Mouse (Mus musculus) hindbrain, embryonic 13.5 days (tissue): ENCODE measurements around the gene A830031A19Rik. TPM values are rescaled to one million over a fixed set of nuclear protein-coding genes. Genes with fewer than 3 reads are reported as not detected.

Experiments
- ATAC-seq: fragments of 200-750 bp; cut with Nextera tagmentation; 2 replicates; pipeline ENCODE4 v1.8.0; 2017; ENCODE audit warnings: moderate TSS enrichment; ENCODE audit not compliant: low FRiP score
- H3K27ac ChIP-seq: fragments of 300-500 bp; sonication (generic); 2 replicates; pipeline ENCODE4 v1.5.1; 2015; ENCODE audit warnings: inconsistent platforms, mild to moderate bottlenecking, moderate library complexity
- H3K27me3 ChIP-seq: fragments of 300-500 bp; sonication (generic); 2 replicates; pipeline ENCODE4 v1.6.1; 2015; ENCODE audit warnings: mild to moderate bottlenecking, inconsistent platforms
- H3K36me3 ChIP-seq: fragments of 300-500 bp; sonication (generic); 2 replicates; pipeline ENCODE4 v1.6.1; 2015; ENCODE audit warnings: mild to moderate bottlenecking, inconsistent platforms
- H3K4me1 ChIP-seq: fragments of 300-500 bp; sonication (generic); replicated peaks from 2 replicates; pipeline ENCODE4 v1.6.1; 2015; ENCODE audit warnings: inconsistent platforms
- H3K4me2 ChIP-seq: fragments of 300-500 bp; sonication (generic); 2 replicates; pipeline ENCODE4 v1.6.1; 2015; ENCODE audit warnings: inconsistent platforms, mild to moderate bottlenecking, moderate library complexity
- H3K4me3 ChIP-seq: fragments of 300-500 bp; sonication (generic); 2 replicates; pipeline ENCODE4 v1.5.1; 2015; ENCODE audit warnings: mild to moderate bottlenecking, inconsistent platforms
- H3K9ac ChIP-seq: fragments of 300-500 bp; sonication (generic); 2 replicates; pipeline ENCODE4 v1.6.1; 2015; ENCODE audit warnings: mild to moderate bottlenecking, inconsistent platforms
- H3K9me3 ChIP-seq: fragments of 300-500 bp; sonication (generic); 2 replicates; pipeline ENCODE4 v1.6.1; 2016; ENCODE audit warnings: inconsistent platforms
- WGBS: fragments of 180-500 bp; shearing (Covaris S2); methylation state at CpG from one replicate; pipeline ENCODE4 v1.1.7; 2015; 5-methylcytosine and 5-hydroxymethylcytosine counted together
- polyA plus RNA-seq: library from polyadenylated mRNA; unstranded; fragments of >200 nt; fragmentation: Nextera tagmentation; extraction: Ambion mirVana; gene quantifications from 2 replicates; pipeline ENCODE4 v1.2.1, GENCODE M21; 2015

The A830031A19Rik gene
- polyA plus RNA-seq, 1 experiment from 2014 or later: 0.23 TPM

GRCm38 (mm10) chr11:24103128-24103742 is 28.4 kb upstream of the A830031A19Rik start:
- 78% methylated on average over 6 of the region's 6 CpGs for WGBS
- peak overlapping the region; percentile 3; the same call in 1 of the 2 replicates for H3K4me2 ChIP-seq

DNA sequence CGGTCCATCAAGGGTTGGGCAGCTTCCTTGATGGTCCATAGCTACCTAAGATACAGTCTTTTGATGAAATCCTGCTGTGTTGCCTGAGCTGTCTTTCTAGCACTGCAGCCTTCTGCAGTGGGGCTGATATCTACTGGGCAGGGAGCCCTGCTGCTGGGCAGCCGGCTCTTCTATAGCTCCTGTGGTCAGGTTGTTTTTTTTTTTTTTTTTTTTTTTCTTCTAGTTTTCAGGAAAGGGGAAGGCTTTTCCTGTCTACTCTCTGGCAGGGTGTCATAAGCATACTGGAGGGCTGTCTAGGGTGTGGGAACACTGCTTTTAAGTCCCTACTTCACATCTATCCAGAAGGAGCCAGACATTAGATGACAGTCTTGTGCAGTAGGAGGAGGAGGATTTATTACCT is 27.5 kb upstream of the A830031A19Rik start:
- WGBS: 71% methylated on average over 2 of the region's 2 CpGs
- no peak for ATAC-seq

More at GRCm38 (mm10) chr11:24103128-24103742, 28.4 kb upstream of the A830031A19Rik start:
- H3K27ac ChIP-seq: no peak overlapping the region
- H3K36me3 ChIP-seq: peaks cover 3% of the 10 kb centered on the region; the same call in 1 of the 2 replicates
- H3K27me3 ChIP-seq: no peaks in the 10 kb centered on the region
- H3K4me1 ChIP-seq: peaks cover 72% of the 10 kb centered on the region
- ATAC-seq: no peak
- H3K4me3 ChIP-seq: no peak overlapping the region
- H3K9me3 ChIP-seq: no peaks in the 10 kb centered on the region
- no peak overlapping the region for H3K9ac ChIP-seq

DNA sequence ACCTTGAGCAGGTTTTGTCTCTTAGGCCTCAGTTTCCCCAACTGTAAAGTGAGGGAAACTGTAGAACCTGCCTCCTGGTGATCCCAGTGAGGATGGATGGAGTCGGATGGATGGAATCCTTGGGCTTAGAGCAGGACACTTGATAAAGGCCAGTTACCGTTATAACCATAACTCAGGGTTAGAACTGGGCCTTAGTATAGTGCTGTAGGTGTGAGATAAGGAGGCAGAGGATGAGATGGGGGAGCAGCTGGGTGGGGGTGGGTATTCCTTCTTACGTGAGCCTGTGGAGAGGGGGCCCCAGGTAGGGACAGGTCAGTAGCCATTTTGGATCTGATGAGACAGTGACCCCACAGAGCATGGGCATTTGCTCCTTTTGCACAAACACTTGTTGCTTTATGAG is 26.8 kb upstream of the A830031A19Rik start:
- no peak for ATAC-seq
- Histone ChIP-seq H3K9me3 (no peaks in the 10 kb centered on the region), H3K4me2 (no peak overlapping the region), H3K36me3 (peaks cover 3% of the 10 kb centered on the region; the same call in 1 of the 2 replicates), H3K27me3 (no peaks in the 10 kb centered on the region), H3K4me1 (peaks cover 78% of the 10 kb centered on the region), H3K9ac (peak overlapping the region; percentile 1; the same call in 1 of the 2 replicates), H3K27ac (no peak overlapping the region), H3K4me3 (no peak overlapping the region)
- 89% methylated on average over 3 of the region's 3 CpGs for WGBS

More for the DNA sequence above, 27.5 kb upstream of the A830031A19Rik start:
- no peak overlapping the region for H3K4me3 ChIP-seq
- peaks cover 3% of the 10 kb centered on the region; the same call in 1 of the 2 replicates for H3K36me3 ChIP-seq
- H3K4me2 ChIP-seq: no peak overlapping the region
- no peaks in the 10 kb centered on the region for H3K9me3 ChIP-seq
- H3K27me3 ChIP-seq: no peaks in the 10 kb centered on the region
- no peak overlapping the region for H3K27ac ChIP-seq
- peaks cover 72% of the 10 kb centered on the region for H3K4me1 ChIP-seq
- no peak overlapping the region for H3K9ac ChIP-seq

DNA sequence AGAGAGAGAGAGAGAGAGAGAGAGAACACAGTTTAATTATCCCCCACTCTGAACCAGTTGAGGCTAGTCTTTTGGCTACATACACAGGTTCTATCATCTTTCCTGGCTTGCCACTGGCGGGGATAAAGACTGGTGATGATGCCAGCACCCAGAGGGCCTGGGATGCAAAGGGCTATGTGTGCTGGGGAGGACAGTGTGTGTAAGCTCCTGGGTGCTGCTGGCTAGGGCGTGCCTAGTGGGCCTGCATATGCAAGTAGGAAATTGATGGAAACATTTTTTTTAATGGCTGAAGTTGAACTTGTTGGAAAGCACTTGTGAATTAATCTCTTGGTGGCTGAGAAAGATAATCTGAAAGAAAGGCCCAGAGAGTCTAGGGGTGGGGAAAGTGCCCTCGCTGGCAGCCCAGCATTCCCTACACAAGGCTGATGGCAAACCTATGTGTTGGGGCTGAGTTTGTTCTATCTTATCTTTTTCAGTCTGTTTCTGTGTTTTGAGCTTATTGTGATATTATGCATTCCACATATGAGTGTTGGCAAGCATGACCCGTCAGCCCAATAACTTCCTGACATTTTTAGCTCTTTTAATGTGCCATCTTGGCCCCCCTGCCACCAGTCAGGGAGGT is 25.7 kb upstream of the A830031A19Rik start:
- H3K36me3 ChIP-seq: peaks cover 3% of the 10 kb centered on the region; the same call in 1 of the 2 replicates
- peaks cover 86% of the 10 kb centered on the region for H3K4me1 ChIP-seq
- H3K27ac ChIP-seq: peak overlapping the region; percentile 53
- ATAC-seq: 0 out of 2 replicates have a peak, but pooled peaks have one; percentile 25
- no peak overlapping the region for H3K4me3 ChIP-seq
- peak overlapping the region; percentile 49; the same call in 1 of the 2 replicates for H3K9ac ChIP-seq
- peak overlapping the region; percentile 43 for H3K4me2 ChIP-seq
- H3K27me3 ChIP-seq: no peaks in the 10 kb centered on the region
- 59% methylated on average over 4 of the region's 4 CpGs for WGBS
- H3K9me3 ChIP-seq: no peaks in the 10 kb centered on the region

GRCm38 (mm10) chr11:24099886-24100293 is 25.0 kb upstream of the A830031A19Rik start:
- H3K36me3 ChIP-seq: peaks cover 3% of the 10 kb centered on the region; the same call in 1 of the 2 replicates
- peaks cover 92% of the 10 kb centered on the region for H3K4me1 ChIP-seq
- no peaks in the 10 kb centered on the region for H3K27me3 ChIP-seq
- H3K4me3 ChIP-seq: peak overlapping the region; percentile 10; the same call in 1 of the 2 replicates
- no peaks in the 10 kb centered on the region for H3K9me3 ChIP-seq
- 9% methylated on average over 5 of the region's 7 CpGs for WGBS
- H3K27ac ChIP-seq: peak overlapping the region; percentile 77
- ATAC-seq: peak; percentile 57
- H3K9ac ChIP-seq: peak overlapping the region; percentile 59; the same call in 1 of the 2 replicates
- H3K4me2 ChIP-seq: peak overlapping the region; percentile 43

DNA sequence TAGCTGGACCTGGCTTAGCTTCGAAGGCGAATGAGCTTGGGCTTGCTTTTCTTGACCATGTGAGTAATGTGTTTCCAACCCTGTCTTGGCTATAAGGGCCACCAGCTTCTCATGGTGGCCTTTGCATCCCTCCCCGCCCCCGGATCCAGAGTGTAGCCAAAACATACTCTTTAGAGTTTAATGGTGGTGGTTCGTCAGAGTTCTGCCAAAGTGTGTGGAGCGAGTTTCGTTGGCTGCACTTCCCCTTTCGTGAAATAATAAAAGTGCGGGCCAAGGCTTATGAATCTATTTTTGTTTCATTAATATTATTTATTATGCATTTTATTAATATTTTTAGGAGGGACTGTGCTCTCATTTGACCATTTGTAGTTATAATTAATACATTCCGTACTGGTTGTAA is 24.4 kb upstream of the A830031A19Rik start:
- H3K4me1 ChIP-seq: peaks cover 93% of the 10 kb centered on the region
- H3K9ac ChIP-seq: 0 out of 2 replicates have a peak overlapping the region, but pooled peaks have one; percentile 31
- H3K4me3 ChIP-seq: no peak overlapping the region
- no peaks in the 10 kb centered on the region for H3K9me3 ChIP-seq
- H3K4me2 ChIP-seq: peak overlapping the region; percentile 37
- WGBS: 79% methylated on average over 10 of the region's 10 CpGs
- peak overlapping the region; percentile 48; the same call in 1 of the 2 replicates for H3K27ac ChIP-seq
- no peaks in the 10 kb centered on the region for H3K27me3 ChIP-seq
- peaks cover 3% of the 10 kb centered on the region; the same call in 1 of the 2 replicates for H3K36me3 ChIP-seq
- no peak for ATAC-seq

GRCm38 (mm10) chr11:24098662-24099061 is 23.8 kb upstream of the A830031A19Rik start:
- H3K27ac ChIP-seq: peak overlapping the region; percentile 48; the same call in 1 of the 2 replicates
- 31% methylated on average over 3 of the region's 3 CpGs for WGBS
- ATAC-seq: no peak
- peaks cover 94% of the 10 kb centered on the region for H3K4me1 ChIP-seq
- H3K27me3 ChIP-seq: no peaks in the 10 kb centered on the region
- no peak overlapping the region for H3K4me3 ChIP-seq
- peak overlapping the region; percentile 37 for H3K4me2 ChIP-seq
- 0 out of 2 replicates have a peak overlapping the region, but pooled peaks have one; percentile 31 for H3K9ac ChIP-seq
- no peaks in the 10 kb centered on the region for H3K9me3 ChIP-seq
- H3K36me3 ChIP-seq: peaks cover 3% of the 10 kb centered on the region; the same call in 1 of the 2 replicates

DNA sequence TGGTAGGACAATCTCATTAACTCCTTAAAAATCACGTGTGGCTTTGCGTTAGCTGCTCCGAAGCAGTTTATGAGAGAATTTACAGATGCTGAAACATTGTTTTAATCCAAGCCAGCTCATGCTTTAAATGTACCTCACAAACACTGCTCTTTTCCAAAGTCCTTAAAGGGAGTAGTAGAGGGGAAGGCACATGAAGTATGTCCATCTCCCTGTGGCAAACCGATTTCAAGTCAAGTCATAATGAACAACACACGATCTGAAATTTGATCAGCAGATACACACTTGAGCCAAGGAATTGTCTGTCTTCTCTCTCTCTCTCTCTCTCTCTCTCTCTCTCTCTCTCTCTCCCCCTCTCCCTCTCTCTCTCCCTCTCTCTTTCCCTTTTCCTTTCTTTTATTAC is 23.2 kb upstream of the A830031A19Rik start:
- no peak for ATAC-seq

GRCm38 (mm10) chr11:24097026-24097425 is 22.2 kb upstream of the A830031A19Rik start:
- H3K4me2 ChIP-seq: peak overlapping the region; percentile 50
- H3K4me1 ChIP-seq: peaks cover 89% of the 10 kb centered on the region
- H3K36me3 ChIP-seq: peaks cover under 1% of the 10 kb centered on the region; the same call in 1 of the 2 replicates
- peak overlapping the region; percentile 24; the same call in 1 of the 2 replicates for H3K9ac ChIP-seq
- peak overlapping the region; percentile 83 for H3K27ac ChIP-seq
- no peak for ATAC-seq
- peak overlapping the region; percentile 15 for H3K4me3 ChIP-seq
- WGBS: 15% methylated on average over 6 of the region's 6 CpGs
- no peaks in the 10 kb centered on the region for H3K27me3 ChIP-seq
- no peaks in the 10 kb centered on the region for H3K9me3 ChIP-seq

More for the DNA sequence above, 23.2 kb upstream of the A830031A19Rik start:
- Histone ChIP-seq H3K27ac (no peak overlapping the region), H3K36me3 (peaks cover 3% of the 10 kb centered on the region; the same call in 1 of the 2 replicates), H3K4me3 (no peak overlapping the region), H3K9me3 (no peaks in the 10 kb centered on the region), H3K4me2 (no peak overlapping the region), H3K4me1 (peaks cover 93% of the 10 kb centered on the region), H3K27me3 (no peaks in the 10 kb centered on the region), H3K9ac (no peak overlapping the region)
- WGBS: 67% methylated on average over 5 of the region's 5 CpGs

- Histone ChIP-seq H3K9me3 (no peaks in the 10 kb centered on the region), H3K4me2 (peak overlapping the region; percentile 50), H3K27me3 (no peaks in the 10 kb centered on the region), H3K9ac (peak overlapping the region; percentile 24; the same call in 1 of the 2 replicates), H3K27ac (peak overlapping the region; percentile 83), H3K4me1 (peaks cover 88% of the 10 kb centered on the region), H3K36me3 (no peaks in the 10 kb centered on the region), H3K4me3 (peak overlapping the region; percentile 15; the same call in 1 of the 2 replicates)
- 42% methylated on average over 6 of the region's 6 CpGs for WGBS
- ATAC-seq: no peak
Measured at GRCm38 (mm10) chr11:24096483-24096882, 21.6 kb upstream of the A830031A19Rik start.

- Histone ChIP-seq H3K27ac (peak overlapping the region; percentile 84), H3K4me1 (peaks cover 86% of the 10 kb centered on the region), H3K36me3 (no peaks in the 10 kb centered on the region), H3K27me3 (no peaks in the 10 kb centered on the region), H3K9ac (no peak overlapping the region), H3K9me3 (no peaks in the 10 kb centered on the region), H3K4me2 (peak overlapping the region; percentile 50), H3K4me3 (no peak overlapping the region)
- ATAC-seq: no peak
- 50% methylated on average over 7 of the region's 7 CpGs for WGBS
Measured at GRCm38 (mm10) chr11:24095656-24096353, 21.0 kb upstream of the A830031A19Rik start.
